Mouse (Mus musculus): ENCODE results near the gene Parva. TPM values are rescaled to one million over a fixed set of nuclear protein-coding genes. Genes with fewer than 3 reads are reported as not detected.

Gene Parva
- polyA plus RNA-seq (2014; fragmentation: Nextera tagmentation; extraction: Ambion mirVana), result 16.5 and 24.6 TPM in 2 replicates

DNA sequence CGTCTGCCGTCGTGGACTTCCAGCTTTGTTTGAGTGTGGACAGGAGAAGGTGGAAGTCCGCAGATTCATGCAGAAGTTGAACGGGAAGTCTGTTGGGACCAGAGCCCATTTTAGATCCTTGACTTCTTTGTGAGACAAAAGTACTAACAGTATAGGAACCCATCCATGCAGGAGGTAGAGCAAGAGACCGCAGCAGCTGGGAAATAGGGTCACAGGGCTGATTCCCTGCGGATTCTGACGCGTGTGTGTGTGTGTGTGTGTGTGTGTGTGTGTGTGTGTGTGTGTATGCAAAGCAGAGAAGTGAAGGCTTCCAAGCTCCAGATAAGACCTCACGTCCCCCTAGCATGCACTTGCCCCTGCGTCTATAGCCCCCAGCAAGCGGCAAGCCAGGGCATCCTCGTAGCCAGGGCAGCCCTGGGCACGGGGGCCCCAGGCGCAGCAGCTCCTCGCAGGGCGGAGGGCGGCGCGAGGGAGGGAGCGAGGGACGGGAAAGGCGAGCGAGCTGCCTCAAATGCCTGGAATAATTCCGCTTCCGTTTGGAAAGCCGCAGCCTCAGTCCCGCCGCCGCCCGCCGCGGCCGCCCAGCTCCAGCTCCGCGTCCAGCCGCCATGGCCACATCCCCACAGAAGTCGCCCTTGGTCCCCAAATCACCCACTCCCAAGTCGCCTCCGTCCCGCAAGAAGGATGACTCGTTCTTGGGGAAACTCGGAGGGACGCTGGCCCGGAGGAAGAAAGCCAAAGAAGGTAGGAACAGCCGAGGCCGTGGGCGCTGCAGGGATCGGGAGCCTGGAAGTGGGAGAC is at the start of gene Parva:
TSS of gene Parva (plus strand) at position 149 of the 801 bp plus-strand sequence.
- 2% methylated on average over 49 of the region's 49 CpGs for WGBS
- peak; percentile 83 for DNase-seq
- Histone ChIP-seq H3K4me1 (ENCODE audit: control insufficient read depth, insufficient read depth, low read length) (0 out of 2 replicates have a peak, but pooled peaks cover 2% of the 10 kb centered on the region), H3K27ac (replicated peaks; ENCODE audit: low read depth, low read length) (peak within 1 kb of the TSS; percentile 81), H3K27me3 (ENCODE audit: control insufficient read depth, insufficient read depth, low read length) (no peaks in the 10 kb centered on the region), H3K9me3 (ENCODE audit: control insufficient read depth, low read length) (no peaks in the 10 kb centered on the region), H3K4me2 (ENCODE audit: low read length) (peak within 1 kb of the TSS; percentile 89), H3K9ac (replicated peaks; ENCODE audit: low read length) (peak within 1 kb of the TSS; percentile 67), H3K4me3 (replicated peaks; ENCODE audit: low read depth, low read length) (peak within 1 kb of the TSS; percentile 59), H3K36me3 (ENCODE audit: control insufficient read depth, insufficient read depth, low read length) (no peaks in the 10 kb centered on the region)
- peak; percentile 58; the same call in 1 of the 2 replicates for ATAC-seq (ENCODE audit: low FRiP score, low TSS enrichment)

DNA sequence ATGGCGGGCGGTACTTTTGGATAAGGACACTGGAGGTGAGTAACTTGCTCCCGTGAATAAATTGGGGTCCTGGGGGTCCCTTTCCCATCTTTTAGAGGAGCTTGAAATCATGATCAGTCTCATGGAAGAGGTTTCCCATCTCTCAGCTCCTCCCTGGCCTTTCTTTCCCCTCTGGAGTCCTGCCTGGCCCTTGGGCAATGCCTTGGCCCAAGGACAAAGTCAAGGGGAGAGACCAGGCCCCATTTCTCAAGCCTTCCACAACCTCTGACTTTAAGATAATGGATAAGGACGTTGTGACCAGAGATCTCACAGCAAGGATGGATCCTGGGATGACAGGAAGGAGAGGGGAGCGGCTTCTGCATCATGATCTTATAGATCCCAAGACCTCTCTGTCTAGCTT is 49.2 kb upstream of the Parva start:
- Histone ChIP-seq H3K4me2 (ENCODE audit: low read length) (no peak overlapping the region), H3K27me3 (ENCODE audit: control insufficient read depth, insufficient read depth, low read length) (no peaks in the 10 kb centered on the region), H3K27ac (replicated peaks; ENCODE audit: low read depth, low read length) (no peak overlapping the region), H3K36me3 (ENCODE audit: control insufficient read depth, insufficient read depth, low read length) (no peaks in the 10 kb centered on the region), H3K4me3 (replicated peaks; ENCODE audit: low read depth, low read length) (no peak overlapping the region), H3K9me3 (ENCODE audit: control insufficient read depth, low read length) (no peaks in the 10 kb centered on the region), H3K9ac (replicated peaks; ENCODE audit: low read length) (no peak overlapping the region), H3K4me1 (ENCODE audit: control insufficient read depth, insufficient read depth, low read length) (no peaks in the 10 kb centered on the region)
- ATAC-seq (ENCODE audit: low FRiP score, low TSS enrichment) (no peak), DNase-seq (no peak)
- 86% methylated on average over 5 of the region's 5 CpGs for WGBS

DNA sequence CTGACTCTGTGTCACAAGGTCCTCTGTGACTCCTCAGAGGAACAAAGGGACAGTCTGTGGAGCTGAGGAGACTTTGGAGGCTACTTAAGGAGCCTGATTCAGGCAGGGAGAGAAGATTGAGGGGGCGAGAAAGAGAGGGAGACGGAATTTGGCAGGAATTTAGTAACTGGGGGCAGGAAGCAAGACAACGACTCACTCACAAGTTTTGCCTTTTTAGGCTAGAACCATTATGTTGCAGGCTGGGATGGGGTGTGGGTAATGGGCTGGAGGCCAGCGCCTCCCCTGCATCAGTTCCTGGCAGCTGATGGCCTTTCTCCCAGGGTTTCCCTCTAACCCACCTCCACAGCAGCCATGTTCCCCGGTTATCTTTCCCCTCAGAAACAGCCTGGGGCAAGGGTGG is 48.8 kb upstream of the Parva start:
- Histone ChIP-seq H3K36me3 (ENCODE audit: control insufficient read depth, insufficient read depth, low read length) (no peaks in the 10 kb centered on the region), H3K27ac (replicated peaks; ENCODE audit: low read depth, low read length) (no peak overlapping the region), H3K4me2 (ENCODE audit: low read length) (no peak overlapping the region), H3K4me1 (ENCODE audit: control insufficient read depth, insufficient read depth, low read length) (no peaks in the 10 kb centered on the region), H3K9me3 (ENCODE audit: control insufficient read depth, low read length) (no peaks in the 10 kb centered on the region), H3K4me3 (replicated peaks; ENCODE audit: low read depth, low read length) (no peak overlapping the region), H3K9ac (replicated peaks; ENCODE audit: low read length) (no peak overlapping the region), H3K27me3 (ENCODE audit: control insufficient read depth, insufficient read depth, low read length) (no peaks in the 10 kb centered on the region)
- DNase-seq (no peak), ATAC-seq (ENCODE audit: low FRiP score, low TSS enrichment) (no peak)
- 87% methylated on average over 5 of the region's 5 CpGs for WGBS

DNA sequence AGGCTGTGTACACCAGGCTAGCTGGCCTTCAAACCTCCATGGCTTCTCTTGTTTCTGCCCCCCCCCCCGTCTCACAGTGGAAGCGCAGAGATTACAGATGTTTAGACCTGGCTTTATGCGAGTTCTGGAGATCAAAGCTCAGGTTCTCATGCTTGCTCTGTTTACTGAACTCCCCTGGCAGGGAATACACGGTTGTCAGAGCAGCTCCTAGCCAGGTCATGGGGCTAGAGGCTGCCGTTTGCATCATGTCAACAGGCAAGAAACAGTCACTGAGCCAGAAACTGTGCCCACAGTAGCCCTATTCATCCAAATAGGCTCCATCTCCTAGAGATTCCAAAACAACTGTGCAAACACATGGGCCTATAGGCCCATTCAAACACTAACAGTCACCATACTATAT is 40.8 kb upstream of the Parva start:
- no peak overlapping the region for H3K4me3 ChIP-seq (replicated peaks; ENCODE audit: low read depth, low read length)
- DNase-seq (no peak), ATAC-seq (ENCODE audit: low FRiP score, low TSS enrichment) (no peak)
- no peak overlapping the region for H3K4me2 ChIP-seq (ENCODE audit: low read length)
- H3K36me3 ChIP-seq (ENCODE audit: control insufficient read depth, insufficient read depth, low read length), result no peaks in the 10 kb centered on the region
- H3K9me3 ChIP-seq (ENCODE audit: control insufficient read depth, low read length), result no peaks in the 10 kb centered on the region
- H3K4me1 ChIP-seq (ENCODE audit: control insufficient read depth, insufficient read depth, low read length), result peaks cover 19% of the 10 kb centered on the region
- no peak overlapping the region for H3K27ac ChIP-seq (replicated peaks; ENCODE audit: low read depth, low read length)
- 77% methylated on average over 5 of the region's 5 CpGs for WGBS
- no peaks in the 10 kb centered on the region for H3K27me3 ChIP-seq (ENCODE audit: control insufficient read depth, insufficient read depth, low read length)
- no peak overlapping the region for H3K9ac ChIP-seq (replicated peaks; ENCODE audit: low read length)

DNA sequence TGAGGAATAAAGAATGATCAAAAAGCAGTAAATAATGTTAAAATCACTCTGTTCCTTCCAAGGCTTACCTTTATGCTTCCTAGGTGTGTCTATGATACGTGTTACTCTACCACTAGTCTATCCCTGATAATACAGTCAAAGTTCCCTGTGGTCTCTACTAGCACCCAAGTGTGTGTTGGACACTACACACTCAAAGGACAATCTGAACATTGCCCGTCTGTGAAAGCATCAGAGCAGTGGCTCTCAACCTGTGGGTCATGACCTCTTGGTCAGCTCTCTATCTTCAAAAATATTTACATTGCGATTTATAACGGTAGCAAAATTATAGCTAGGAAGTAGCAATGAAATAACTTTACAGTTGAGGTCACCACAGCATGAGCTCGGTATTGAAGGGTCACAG is 39.4 kb upstream of the Parva start:
- 89% methylated on average over 5 of the region's 5 CpGs for WGBS
- Histone ChIP-seq H3K27ac (replicated peaks; ENCODE audit: low read depth, low read length) (no peak overlapping the region), H3K4me3 (replicated peaks; ENCODE audit: low read depth, low read length) (no peak overlapping the region), H3K4me1 (ENCODE audit: control insufficient read depth, insufficient read depth, low read length) (peaks cover 22% of the 10 kb centered on the region), H3K36me3 (ENCODE audit: control insufficient read depth, insufficient read depth, low read length) (no peaks in the 10 kb centered on the region), H3K9ac (replicated peaks; ENCODE audit: low read length) (no peak overlapping the region), H3K9me3 (ENCODE audit: control insufficient read depth, low read length) (no peaks in the 10 kb centered on the region), H3K27me3 (ENCODE audit: control insufficient read depth, insufficient read depth, low read length) (no peaks in the 10 kb centered on the region), H3K4me2 (ENCODE audit: low read length) (no peak overlapping the region)
- no peak for ATAC-seq (ENCODE audit: low FRiP score, low TSS enrichment)
- no peak for DNase-seq

DNA sequence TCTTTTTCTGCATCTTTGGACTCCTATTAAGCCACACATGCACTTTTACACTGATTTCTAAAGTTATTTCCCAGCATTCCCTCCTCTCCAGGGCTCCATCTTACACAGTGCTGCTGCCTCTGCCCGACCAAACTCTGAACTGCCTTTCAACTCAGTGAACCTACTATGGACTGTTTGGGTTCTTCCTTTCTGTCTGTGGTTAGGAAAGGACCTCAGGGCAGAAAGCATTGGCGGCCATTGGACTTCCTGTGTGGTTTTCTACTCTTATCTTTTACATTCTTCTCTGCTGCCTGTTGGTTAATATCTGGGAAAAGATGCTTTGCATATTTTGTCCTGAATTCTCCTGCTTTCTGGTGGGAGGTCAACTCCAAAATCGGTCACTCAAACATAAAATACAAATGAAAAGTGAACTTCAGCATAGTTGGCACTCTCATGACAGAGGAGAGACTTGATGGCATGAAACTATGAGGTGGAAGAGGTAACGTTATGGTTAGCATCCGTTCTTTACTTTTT is 38.9 kb upstream of the Parva start:
- no peak overlapping the region for H3K9ac ChIP-seq (replicated peaks; ENCODE audit: low read length)
- no peak overlapping the region for H3K4me2 ChIP-seq (ENCODE audit: low read length)
- H3K27ac ChIP-seq (replicated peaks; ENCODE audit: low read depth, low read length), result no peak overlapping the region
- no peaks in the 10 kb centered on the region for H3K27me3 ChIP-seq (ENCODE audit: control insufficient read depth, insufficient read depth, low read length)
- H3K4me3 ChIP-seq (replicated peaks; ENCODE audit: low read depth, low read length), result no peak overlapping the region
- DNase-seq (no peak), ATAC-seq (ENCODE audit: low FRiP score, low TSS enrichment) (no peak)
- H3K9me3 ChIP-seq (ENCODE audit: control insufficient read depth, low read length), result no peaks in the 10 kb centered on the region
- WGBS, result 89% methylated on average over 5 of the region's 5 CpGs
- H3K36me3 ChIP-seq (ENCODE audit: control insufficient read depth, insufficient read depth, low read length), result no peaks in the 10 kb centered on the region
- H3K4me1 ChIP-seq (ENCODE audit: control insufficient read depth, insufficient read depth, low read length), result peaks cover 22% of the 10 kb centered on the region

DNA sequence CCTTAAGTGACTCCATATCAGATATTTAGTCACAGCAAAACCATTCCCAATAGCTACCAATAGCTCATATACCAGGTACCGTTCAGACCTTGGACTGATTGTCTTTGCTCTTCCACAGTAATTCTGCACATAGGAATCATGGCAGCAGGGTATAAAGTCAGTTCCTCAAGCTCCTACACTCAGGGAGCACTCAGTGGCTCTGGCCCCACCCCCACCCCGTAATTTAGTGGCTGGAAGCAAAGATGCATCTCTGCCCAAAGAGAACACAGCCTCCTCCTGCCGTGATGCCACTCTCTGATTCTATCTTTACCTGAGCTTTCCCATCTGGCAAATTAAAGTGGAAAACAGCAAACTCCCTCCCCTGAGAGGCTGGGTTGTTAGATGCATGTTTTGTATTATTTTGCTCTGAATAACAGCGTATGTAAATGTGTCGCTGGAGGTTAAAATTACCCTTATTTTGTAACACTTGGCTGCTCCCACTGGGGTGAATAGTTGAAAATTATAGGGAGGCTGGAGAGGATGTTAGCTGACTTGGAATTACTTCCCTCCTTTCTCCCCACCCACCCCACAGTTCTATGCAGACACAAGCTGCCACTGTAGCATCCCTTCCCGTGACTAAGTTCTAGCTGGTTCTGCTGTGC is 37.6 kb upstream of the Parva start:
- H3K9me3 ChIP-seq (ENCODE audit: control insufficient read depth, low read length), result no peaks in the 10 kb centered on the region

DNA sequence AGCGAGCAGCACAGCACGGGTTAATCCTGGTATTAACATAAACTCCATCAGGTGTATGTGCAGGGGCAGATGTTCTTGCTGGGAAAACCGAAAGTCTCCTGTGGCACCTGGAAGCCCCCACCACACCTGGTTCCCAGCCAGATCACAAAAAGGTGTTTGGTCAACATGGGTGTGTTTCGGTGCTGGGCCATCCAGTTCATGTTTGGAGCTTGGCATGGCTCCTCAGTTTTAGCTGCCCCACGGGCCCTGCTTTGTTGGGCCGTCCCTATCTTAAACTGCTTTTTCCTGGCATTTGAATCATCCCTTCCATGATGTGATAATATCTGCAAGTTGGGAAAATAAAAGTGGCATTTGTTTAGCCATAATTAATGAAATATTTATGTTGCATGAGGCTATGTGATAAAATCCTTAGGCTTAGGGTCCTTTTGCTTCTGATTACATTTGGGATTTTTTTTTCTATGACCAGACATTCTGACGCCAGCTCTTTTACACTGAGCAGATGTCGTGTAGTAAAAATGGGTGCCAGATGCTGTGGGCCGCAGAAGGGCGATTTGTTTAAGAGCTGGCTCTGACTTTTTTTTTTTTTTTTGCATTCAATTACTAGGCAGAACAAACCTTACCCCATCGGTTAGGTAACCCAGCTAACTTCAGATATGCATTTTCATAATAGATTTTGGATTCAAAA is 36.9 kb upstream of the Parva start:
- H3K27ac ChIP-seq (replicated peaks; ENCODE audit: low read depth, low read length), result peak overlapping the region; percentile 72
- no peaks in the 10 kb centered on the region for H3K36me3 ChIP-seq (ENCODE audit: control insufficient read depth, insufficient read depth, low read length)
- no peaks in the 10 kb centered on the region for H3K27me3 ChIP-seq (ENCODE audit: control insufficient read depth, insufficient read depth, low read length)
- H3K4me3 ChIP-seq (replicated peaks; ENCODE audit: low read depth, low read length), result no peak overlapping the region
- DNase-seq (peak; percentile 64), ATAC-seq (ENCODE audit: low FRiP score, low TSS enrichment) (no peak)
- H3K9ac ChIP-seq (replicated peaks; ENCODE audit: low read length), result no peak overlapping the region
- no peaks in the 10 kb centered on the region for H3K9me3 ChIP-seq (ENCODE audit: control insufficient read depth, low read length)
- 24% methylated on average over 11 of the region's 11 CpGs for WGBS
- H3K4me2 ChIP-seq (ENCODE audit: low read length), result no peak overlapping the region
- H3K4me1 ChIP-seq (ENCODE audit: control insufficient read depth, insufficient read depth, low read length), result peaks cover 22% of the 10 kb centered on the region

More for the DNA sequence above, 37.6 kb upstream of the Parva start:
- Histone ChIP-seq H3K9ac (replicated peaks; ENCODE audit: low read length) (0 out of 2 replicates have a peak overlapping the region, but pooled peaks have one; percentile 16), H3K4me3 (replicated peaks; ENCODE audit: low read depth, low read length) (no peak overlapping the region), H3K4me2 (ENCODE audit: low read length) (no peak overlapping the region), H3K27me3 (ENCODE audit: control insufficient read depth, insufficient read depth, low read length) (no peaks in the 10 kb centered on the region), H3K4me1 (ENCODE audit: control insufficient read depth, insufficient read depth, low read length) (peaks cover 22% of the 10 kb centered on the region), H3K27ac (replicated peaks; ENCODE audit: low read depth, low read length) (peak overlapping the region; percentile 72), H3K36me3 (ENCODE audit: control insufficient read depth, insufficient read depth, low read length) (no peaks in the 10 kb centered on the region)
- 44% methylated on average over 6 of the region's 6 CpGs for WGBS
- peak; percentile 43 for DNase-seq
- ATAC-seq (ENCODE audit: low FRiP score, low TSS enrichment), result no peak; the same call in 1 of the 2 replicates

All from midbrain, embryonic 14.5 days (tissue).